Mouse (Mus musculus) bone marrow, adult 2 months (tissue): ENCODE data around the gene Ndufb7. TPM values are rescaled to one million over a fixed set of nuclear protein-coding genes. Genes with fewer than 3 reads are reported as not detected.
"Not testable (repeated sequence)": the region's sequence is repeated elsewhere in the genome, so short reads cannot be mapped to it uniquely, and the experiment has no call there.

Experiments used
- H3K27ac ChIP-seq: fragments of 200-500 bp; 2 replicates; pipeline ENCODE4 v1.5.1; 2012; ENCODE audit warnings: low read depth, mild to moderate bottlenecking, control low read depth, inconsistent platforms, low read length; ENCODE audit not compliant: control insufficient read depth, poor library complexity, insufficient read depth
- H3K4me1 ChIP-seq: fragments of 200-500 bp; 2 replicates; pipeline ENCODE4 v1.6.1; 2011; ENCODE audit warnings: low read length; ENCODE audit not compliant: control insufficient read depth, insufficient read depth
- H3K4me3 ChIP-seq: fragments of 200-500 bp; replicated peaks from 2 replicates; pipeline ENCODE3; 2011; ENCODE audit warnings: mild to moderate bottlenecking, low read depth, low read length, control low read depth; ENCODE audit not compliant: control insufficient read depth
- CTCF ChIP-seq: fragments of 200-500 bp; IDR thresholded peaks from 2 replicates; pipeline ENCODE4 v1.5.1; 2011; ENCODE audit warnings: low read length, control low read depth; ENCODE audit not compliant: control insufficient read depth, insufficient read depth
- POLR2A ChIP-seq: fragments of 200-500 bp; IDR thresholded peaks from 2 replicates; pipeline ENCODE4 v1.6.1; 2011; ENCODE audit warnings: low read depth, mild to moderate bottlenecking, control low read depth, low read length, borderline replicate concordance; ENCODE audit not compliant: control insufficient read depth
- whole genome bisulfite sequencing: fragments of 180-500 bp; shearing (Covaris S2); methylation state at CpG from one replicate; pipeline ENCODE4 v1.1.7; 2018; 5-methylcytosine and 5-hydroxymethylcytosine counted together
- polyA plus RNA-seq: library from polyadenylated mRNA; stranded (reverse); fragments of >200 nt; gene quantifications from 2 replicates; pipeline ENCODE4 v1.2.4, GENCODE M21; 2011; ENCODE audit warnings: low replicate concordance; ENCODE audit not compliant: missing spikeins, insufficient read depth, insufficient read length

Ndufb7 gene
- polyA plus RNA-seq, 1 experiment = 480 TPM

DNA sequence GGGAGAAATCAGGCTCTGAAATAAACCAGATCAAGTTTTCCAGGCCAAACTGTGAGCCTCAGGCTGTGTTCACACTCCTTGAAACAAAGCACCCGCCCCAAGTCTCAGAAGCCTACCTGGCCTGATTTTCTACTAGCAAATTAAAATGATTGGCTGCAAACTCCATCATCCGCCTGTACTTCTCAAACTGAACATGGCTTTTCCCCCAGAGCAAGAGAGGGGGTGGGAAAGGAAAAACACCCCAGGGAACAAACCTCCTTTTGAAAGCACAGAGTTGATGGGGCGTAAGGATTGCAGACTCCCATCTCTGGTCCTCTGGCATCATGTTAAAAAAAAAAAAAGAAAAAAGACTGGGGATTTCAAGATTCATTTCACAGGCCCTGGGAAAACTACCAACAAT lies 26.2 kb downstream of the Ndufb7 start:
- no peak overlapping the region for H3K27ac ChIP-seq

GRCm38 (mm10) chr8:83593325-83594166 lies 27.1 kb downstream of the Ndufb7 start:
- 1% methylated on average over 22 of the region's 22 CpGs for WGBS
- Histone ChIP-seq H3K27ac (peak overlapping the region; percentile 82), H3K4me3 (peak overlapping the region; percentile 88), H3K4me1 (no peaks in the 10 kb centered on the region; the same call in 1 of the 2 replicates)
- no peak for TF ChIP-seq CTCF
- TF ChIP-seq POLR2A = no peak

More for the DNA sequence above, 26.2 kb downstream of the Ndufb7 start:
- TF ChIP-seq POLR2A (no peak), CTCF (no peak)
- H3K4me3 ChIP-seq = no peak overlapping the region
- WGBS = 86% methylated on average over 3 of the region's 3 CpGs
- H3K4me1 ChIP-seq = no peaks in the 10 kb centered on the region; the same call in 1 of the 2 replicates

GRCm38 (mm10) chr8:83594167-83595049 lies 27.9 kb downstream of the Ndufb7 start:
- Histone ChIP-seq H3K27ac (peak overlapping the region; percentile 82), H3K4me3 (peak overlapping the region; percentile 88), H3K4me1 (peaks cover 2% of the 10 kb centered on the region; the same call in 1 of the 2 replicates)
- under 1% methylated on average over 43 of the region's 43 CpGs for WGBS
- TF ChIP-seq POLR2A (peak; percentile 84), CTCF (0 out of 2 replicates have a peak, but pooled peaks have one; percentile 9)

DNA sequence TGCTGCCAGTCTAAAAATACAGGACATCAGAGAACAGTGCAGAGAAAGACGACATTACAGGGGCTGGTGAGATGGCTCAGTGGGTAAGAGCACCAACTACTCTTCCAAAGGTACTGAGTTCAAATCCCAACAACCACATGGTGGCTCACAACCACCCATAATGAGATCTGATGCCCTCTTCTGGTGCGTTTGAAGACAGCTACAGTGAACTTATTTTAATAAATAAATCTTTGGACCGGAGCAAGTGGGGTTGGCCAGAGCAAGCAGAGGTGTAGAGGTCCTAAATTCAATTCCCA lies 28.5 kb downstream of the Ndufb7 start:
- not testable (repeated sequence) for H3K4me3 ChIP-seq, H3K4me1 ChIP-seq
- WGBS = 25% methylated on average over 3 of the region's 3 CpGs
- peak overlapping the region; percentile 82; the same call in 1 of the 2 replicates for H3K27ac ChIP-seq

DNA sequence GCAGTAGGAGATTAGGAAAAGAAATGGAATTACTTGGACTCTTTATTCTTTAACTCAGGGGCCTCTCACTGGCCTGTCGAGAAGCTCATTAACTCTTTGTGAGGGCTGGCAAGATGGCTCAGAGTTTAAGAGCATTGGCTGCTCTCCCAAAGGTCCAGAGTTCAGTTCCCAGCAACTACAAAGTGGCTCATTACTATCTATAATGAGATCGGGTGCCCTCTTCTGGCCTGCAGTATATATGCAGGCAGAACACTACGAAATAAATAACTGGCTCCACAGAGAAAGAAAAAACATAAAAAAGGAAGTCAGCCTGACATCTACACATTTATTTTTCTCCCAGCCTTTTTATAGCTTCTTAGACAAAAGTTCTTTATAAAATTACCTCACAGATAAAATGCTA lies 29.9 kb downstream of the Ndufb7 start:
- WGBS = 17% methylated on average over 3 of the region's 3 CpGs
- peaks cover 2% of the 10 kb centered on the region; the same call in 1 of the 2 replicates for H3K4me1 ChIP-seq
- TF ChIP-seq CTCF = no peak
- TF ChIP-seq POLR2A = no peak
- H3K27ac ChIP-seq = no peak overlapping the region
- no peak overlapping the region for H3K4me3 ChIP-seq

DNA sequence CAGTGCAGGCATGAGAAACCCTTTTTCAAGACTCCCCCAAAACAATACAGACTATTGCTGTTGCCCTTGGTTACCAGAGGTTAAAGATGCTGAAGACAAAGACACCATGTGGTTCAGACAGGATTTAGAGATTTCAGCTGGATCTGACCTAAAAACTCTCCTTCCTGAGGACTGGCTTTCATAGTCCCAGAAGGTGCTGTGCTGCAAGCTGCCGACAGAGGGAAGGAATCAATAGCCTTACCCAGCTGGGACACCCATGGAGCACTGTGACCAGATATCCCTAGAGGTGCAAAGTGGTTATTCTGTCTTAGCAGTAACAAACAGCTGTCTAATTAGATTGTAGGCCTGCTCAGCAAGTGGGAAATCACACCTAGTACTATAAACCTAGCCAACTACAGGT lies 31.7 kb downstream of the Ndufb7 start:
- TF ChIP-seq CTCF (no peak), POLR2A (no peak)
- H3K27ac ChIP-seq = no peak overlapping the region
- H3K4me3 ChIP-seq = no peak overlapping the region
- peaks cover 2% of the 10 kb centered on the region; the same call in 1 of the 2 replicates for H3K4me1 ChIP-seq
- 42% methylated on average over 1 of the region's 1 CpGs for WGBS

DNA sequence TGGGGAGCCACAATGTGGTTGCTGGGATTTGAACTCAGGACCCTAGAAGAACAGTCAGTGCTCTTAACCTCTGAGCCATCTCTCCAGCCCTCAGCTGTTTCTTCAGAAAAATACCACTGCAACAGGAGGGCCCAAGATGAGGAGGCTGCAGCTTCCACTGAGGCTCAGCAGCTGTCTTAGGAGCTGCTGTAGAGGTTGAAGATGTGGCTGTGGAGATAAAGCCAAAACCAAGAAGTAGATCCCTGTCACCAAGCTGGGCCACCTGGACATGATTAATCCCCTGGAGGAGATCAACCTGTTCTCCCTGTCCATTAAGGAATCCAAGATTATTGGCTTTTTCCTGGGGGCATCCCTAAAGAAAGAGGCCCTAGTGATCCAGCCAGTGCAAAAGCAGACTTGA lies 33.3 kb downstream of the Ndufb7 start:
- no peak overlapping the region for H3K4me3 ChIP-seq
- H3K4me1 ChIP-seq = peaks cover 2% of the 10 kb centered on the region; the same call in 1 of the 2 replicates
- TF ChIP-seq CTCF (no peak), POLR2A (no peak)
- H3K27ac ChIP-seq = peak overlapping the region; percentile 53

- 0 out of 2 replicates have a peak overlapping the region, but pooled peaks have one; percentile 49 for H3K27ac ChIP-seq
- TF ChIP-seq POLR2A = no peak
- TF ChIP-seq CTCF = no peak
- H3K4me1 ChIP-seq = peaks cover 3% of the 10 kb centered on the region; the same call in 1 of the 2 replicates
- H3K4me3 ChIP-seq = no peak overlapping the region
- WGBS = 74% methylated on average over 2 of the region's 2 CpGs
These were observed 36.2 kb downstream of the Ndufb7 start for GRCm38 (mm10) chr8:83602650-83603029.
